Mouse (Mus musculus): ENCODE measurements at regions not wholly inside any gene's neighbourhood (a gene's known extent, or its start where the extent isn't known, plus 50 kb on each side); places are given as distances from the start of the nearest gene placed in this dataset.
A peak's percentile ranks its signal among the peaks of the same experiment; 100 is the strongest.

DNA sequence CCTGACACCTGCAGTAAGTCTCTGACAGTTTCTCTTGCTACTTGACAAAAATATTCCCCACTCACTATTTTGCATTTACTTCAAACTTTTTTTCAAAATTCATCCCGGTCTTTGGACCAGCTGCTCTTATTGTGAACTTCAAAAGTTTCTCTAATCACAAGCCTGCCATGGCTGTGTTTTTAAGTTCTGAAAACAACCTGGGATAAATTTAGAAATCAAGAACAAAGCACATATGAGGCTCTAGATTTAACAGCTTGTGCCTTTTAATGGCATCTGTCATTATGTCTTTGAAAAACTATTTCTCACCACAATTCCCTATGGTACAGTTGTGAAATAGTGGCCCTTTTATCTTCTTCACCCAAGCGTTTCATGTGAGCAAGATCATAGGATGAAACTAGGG lies 232.4 kb upstream of the Kcnd2 start:
- DNase-seq = peak; percentile 35

DNA sequence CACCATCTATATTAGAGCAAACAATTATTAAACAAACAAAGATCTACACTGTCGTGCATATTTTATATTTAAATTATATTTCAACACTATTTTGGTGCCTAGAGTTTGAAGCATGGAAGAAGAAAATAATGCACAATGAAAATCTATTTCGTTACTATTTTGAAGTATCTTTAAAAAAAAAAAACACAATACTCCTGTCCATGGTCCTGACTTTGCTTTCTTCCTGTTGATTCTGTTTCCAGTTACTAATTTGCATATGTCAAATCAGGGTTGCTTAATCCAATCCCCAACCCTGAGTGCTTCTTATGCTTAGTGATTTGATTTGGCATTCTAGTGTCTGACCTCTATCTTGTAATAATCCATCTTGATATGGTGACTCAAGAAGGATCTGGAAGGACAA lies 210.2 kb upstream of the Kcnd2 start:
- no peak for DNase-seq

DNA sequence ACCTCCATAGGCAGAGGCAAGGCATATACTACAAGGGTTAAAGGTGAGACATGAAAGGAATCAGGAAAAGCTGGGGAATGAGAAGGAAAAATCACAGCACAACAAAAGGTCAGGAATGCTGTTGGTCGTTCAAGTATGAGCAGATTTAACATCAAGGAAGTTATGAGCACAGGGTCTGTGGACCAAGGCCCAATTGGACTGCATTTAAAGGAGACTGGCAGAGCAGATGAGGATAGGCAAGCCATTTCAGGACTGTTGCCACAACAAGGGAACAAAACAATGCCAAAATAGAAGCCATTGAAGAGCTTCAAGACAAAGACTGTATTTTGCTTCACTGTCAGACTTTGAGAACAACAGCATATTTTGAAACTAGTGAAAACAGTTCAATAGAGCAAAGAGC lies 167.4 kb upstream of the Kcnd2 start:
- DNase-seq = no peak

DNA sequence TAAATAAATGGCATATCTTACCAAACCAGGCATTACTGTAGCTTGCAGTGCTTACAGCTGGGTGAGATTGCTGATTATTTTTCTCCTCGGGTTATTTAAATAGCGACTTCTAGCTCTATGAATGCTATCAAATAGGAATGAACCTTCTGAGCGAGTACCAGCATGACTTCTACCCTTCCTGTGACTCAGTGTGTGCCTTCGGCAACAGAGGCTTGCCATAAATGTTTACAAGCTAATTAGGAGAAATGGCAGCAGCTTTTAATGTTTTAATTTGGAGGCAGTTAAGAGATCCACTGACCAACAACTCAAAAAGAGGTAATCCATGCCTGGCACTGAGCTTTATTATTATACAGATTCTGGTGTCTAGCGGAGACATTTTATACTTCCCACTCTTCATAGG lies 122.3 kb upstream of the Kcnd2 start:
- DNase-seq = no peak

DNA sequence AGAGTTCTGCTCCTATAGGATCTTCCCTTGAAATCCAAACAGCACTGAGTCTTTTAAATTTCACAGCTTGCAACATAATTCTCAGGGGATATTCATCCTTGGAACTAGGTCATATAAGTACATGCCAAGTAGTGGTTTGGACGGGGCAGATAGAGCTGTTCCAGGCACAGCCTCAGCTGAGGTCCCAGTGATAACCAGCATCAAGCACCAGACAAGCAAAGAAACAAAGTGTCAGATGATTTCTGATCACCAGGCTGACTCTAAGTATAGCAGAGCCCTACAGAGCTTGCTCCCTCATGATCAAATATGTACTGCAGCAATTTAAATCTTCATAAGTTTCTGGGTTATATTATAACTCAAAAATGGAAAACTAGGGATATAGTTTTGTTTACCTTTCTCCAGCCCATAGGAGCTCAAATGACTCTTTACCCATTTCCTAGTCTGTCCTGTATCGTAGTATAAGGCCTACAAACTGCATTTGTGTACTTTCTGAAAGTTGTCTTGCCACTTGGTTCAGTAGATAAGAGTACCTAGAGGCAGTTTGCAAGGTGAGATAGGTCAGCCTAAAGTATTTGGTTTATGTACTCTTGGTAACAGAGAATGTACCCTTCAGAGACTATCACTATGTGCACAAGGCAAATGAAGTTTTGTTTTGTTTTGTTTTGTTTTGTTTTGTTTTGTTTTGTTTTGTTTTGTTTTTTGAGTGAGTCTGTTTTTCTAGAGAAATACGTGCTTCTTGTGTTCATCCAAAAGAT lies 103.9 kb upstream of the Kcnd2 start:
- DNase-seq = no peak

DNA sequence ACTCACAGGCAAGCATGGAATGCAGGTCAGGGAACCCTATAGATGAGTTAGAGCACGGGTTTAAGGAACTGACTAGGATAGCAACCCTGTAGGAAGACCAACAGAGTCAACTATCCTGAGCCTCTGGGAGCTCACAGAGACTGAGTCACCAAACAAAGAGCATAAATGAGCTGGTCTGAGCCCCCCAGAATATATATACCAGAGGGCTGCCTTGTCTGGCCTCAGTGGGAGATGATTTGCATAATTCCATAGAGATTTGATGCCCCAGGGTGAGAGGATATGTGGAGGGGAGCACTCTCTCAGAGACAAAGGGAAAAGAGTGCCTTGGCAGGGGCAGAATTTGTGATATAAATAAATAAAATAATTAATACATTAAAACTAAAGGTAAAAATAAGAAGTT lies 93.2 kb upstream of the Kcnd2 start:
- no peak for DNase-seq

DNA sequence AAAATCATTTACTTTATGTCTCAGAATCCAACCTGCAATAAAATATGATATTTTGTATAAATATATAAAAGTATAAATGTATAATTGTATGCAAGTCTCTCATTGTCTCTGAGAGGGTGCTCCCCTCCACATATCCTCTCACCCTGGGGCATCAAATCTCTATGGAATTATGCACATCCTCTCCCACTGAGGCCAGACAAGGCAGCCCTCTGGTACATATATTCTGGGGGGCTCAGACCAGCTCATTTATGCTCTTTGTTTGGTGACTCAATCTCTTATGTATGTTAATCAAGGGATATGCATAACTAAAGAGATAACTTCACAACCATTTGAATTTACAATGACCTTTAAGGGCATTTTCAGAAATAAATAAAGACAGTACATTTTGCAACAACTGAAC lies 92.5 kb upstream of the Kcnd2 start:
- DNase-seq = no peak
